Mouse (Mus musculus) midbrain, postnatal 0 days (tissue): ENCODE results near the gene Gm28035. TPM values are rescaled to one million over a fixed set of nuclear protein-coding genes. Genes with fewer than 3 reads are reported as not detected.

Source experiments
- ATAC-seq: fragments of 200-750 bp; cut with Nextera tagmentation; 2 replicates; pipeline ENCODE4 v1.8.0; 2017; ENCODE audit warnings: moderate number of reproducible peaks, mild to moderate bottlenecking, moderate TSS enrichment, moderate library complexity; ENCODE audit not compliant: low FRiP score
- DNase-seq: peaks from one replicate; pipeline ENCODE4 v3.0.0-alpha.2; 2015; ENCODE audit warnings: low spot score
- H3K27ac ChIP-seq: fragments of 300-500 bp; sonication (generic); 2 replicates; pipeline ENCODE4 v1.5.1; 2014; ENCODE audit warnings: low read depth, mild to moderate bottlenecking, low read length, mixed read lengths
- H3K27me3 ChIP-seq: fragments of 300-500 bp; sonication (generic); 2 replicates; pipeline ENCODE4 v1.6.1; 2014; ENCODE audit warnings: low read length, control low read depth, mixed read lengths; ENCODE audit not compliant: insufficient read depth
- H3K36me3 ChIP-seq: fragments of 300-500 bp; sonication (generic); 2 replicates; pipeline ENCODE4 v1.6.1; 2014; ENCODE audit warnings: low read length, control low read depth, mixed read lengths; ENCODE audit not compliant: insufficient read depth
- H3K4me1 ChIP-seq: fragments of 300-500 bp; sonication (generic); 2 replicates; pipeline ENCODE4 v1.6.1; 2014; ENCODE audit warnings: mild to moderate bottlenecking, control low read depth, antibody characterized with exemption, low read length, mixed read lengths; ENCODE audit not compliant: insufficient read depth
- H3K4me2 ChIP-seq: fragments of 300-500 bp; sonication (generic); 2 replicates; pipeline ENCODE4 v1.6.1; 2014; ENCODE audit warnings: low read depth, mild to moderate bottlenecking, low read length, mixed read lengths; ENCODE audit not compliant: poor library complexity, severe bottlenecking
- H3K4me3 ChIP-seq: fragments of 300-500 bp; sonication (generic); 2 replicates; pipeline ENCODE4 v1.5.1; 2014; ENCODE audit warnings: low read depth, mild to moderate bottlenecking, low read length, moderate library complexity
- H3K9ac ChIP-seq: fragments of 300-500 bp; sonication (generic); replicated peaks from 2 replicates; pipeline ENCODE4 v1.6.1; 2014; ENCODE audit warnings: mild to moderate bottlenecking, low read length, moderate library complexity, mixed read lengths; ENCODE audit not compliant: poor library complexity, severe bottlenecking
- H3K9me3 ChIP-seq: fragments of 300-500 bp; sonication (generic); 2 replicates; pipeline ENCODE4 v1.6.1; 2016; ENCODE audit warnings: low read length, control low read depth
- CTCF ChIP-seq: IDR thresholded peaks from 2 replicates; pipeline ENCODE4 v1.5.1; 2016; ENCODE audit warnings: antibody characterized with exemption, mild to moderate bottlenecking
- WGBS: fragments of 180-500 bp; shearing (Covaris S2); extraction: QIAGEN DNeasy Blood & Tissue Kit; methylation state at CpG from one replicate; pipeline ENCODE4 v1.1.7; 2014; 5-methylcytosine and 5-hydroxymethylcytosine counted together
- polyA plus RNA-seq: library from polyadenylated mRNA; unstranded; fragments of >200 nt; fragmentation: Nextera tagmentation; extraction: Ambion mirVana; gene quantifications from 2 replicates; pipeline ENCODE4 v1.2.1, GENCODE M21; 2015
- total RNA-seq: library from RNA; depleted of rRNA; stranded (reverse); fragments of >200 nt; gene quantifications from 2 replicates; pipeline ENCODE4 v1.2.3, GENCODE M21; 2014

Gene Gm28035
- total and polyA plus RNA-seq, 2 experiments from 2014 or later: 0.11 to 6.0 TPM

DNA sequence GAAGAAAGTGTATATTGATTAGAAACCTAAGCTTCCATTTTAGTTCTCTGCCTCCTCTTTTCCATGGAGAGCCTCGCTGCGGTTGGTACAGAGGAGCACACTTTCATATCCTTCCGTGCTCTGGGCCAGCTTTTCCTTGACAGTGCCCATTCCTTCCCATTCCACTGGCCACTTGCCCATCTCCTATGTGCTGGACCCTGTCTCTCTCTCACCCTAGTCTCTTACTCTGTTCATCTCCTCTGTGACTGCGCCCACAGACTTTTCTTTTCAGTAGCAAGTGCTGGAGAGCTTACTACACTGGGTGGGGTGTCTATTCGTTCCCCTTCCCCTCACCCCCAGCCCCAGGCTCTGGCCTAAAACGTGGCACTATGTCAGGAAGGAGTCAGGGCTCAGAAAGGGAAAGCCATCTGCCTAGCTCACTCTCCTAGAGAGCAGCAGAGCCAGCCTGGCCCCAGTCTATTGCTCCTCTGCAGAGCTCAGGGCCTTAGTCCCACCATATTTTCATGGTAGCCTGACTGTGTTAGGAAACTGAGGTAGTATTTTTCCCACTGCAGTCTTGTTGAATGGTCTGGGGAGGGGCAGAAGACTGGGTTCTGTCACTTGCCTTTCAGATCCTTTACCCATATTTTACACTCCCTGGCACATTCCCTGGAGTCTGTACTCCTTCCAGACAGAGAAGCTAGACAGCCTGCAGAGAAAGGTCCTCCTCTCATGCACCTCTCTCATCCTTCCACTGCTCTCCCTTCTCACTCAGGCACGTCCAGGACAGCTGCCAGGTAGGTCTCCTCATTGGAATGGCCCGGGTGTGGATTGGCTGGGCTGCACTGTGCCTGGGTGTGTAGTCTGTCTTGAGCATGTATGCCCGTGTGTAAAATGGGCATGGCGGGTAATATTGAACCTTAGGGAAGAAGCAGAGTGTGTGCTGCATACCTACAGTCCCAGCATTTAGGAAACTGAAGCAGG, 10.1 kb downstream of the Gm28035 start:
- Histone ChIP-seq H3K27me3 (no peaks in the 10 kb centered on the region), H3K4me1 (no peaks in the 10 kb centered on the region), H3K4me2 (no peak overlapping the region), H3K9ac (no peak overlapping the region), H3K36me3 (peaks cover 43% of the 10 kb centered on the region), H3K27ac (no peak overlapping the region; the same call in 1 of the 2 replicates), H3K9me3 (no peaks in the 10 kb centered on the region), H3K4me3 (no peak overlapping the region)
- WGBS: 88% methylated on average over 10 of the region's 10 CpGs
- no peak for DNase-seq
- TF ChIP-seq CTCF: no peak
- no peak for ATAC-seq

DNA sequence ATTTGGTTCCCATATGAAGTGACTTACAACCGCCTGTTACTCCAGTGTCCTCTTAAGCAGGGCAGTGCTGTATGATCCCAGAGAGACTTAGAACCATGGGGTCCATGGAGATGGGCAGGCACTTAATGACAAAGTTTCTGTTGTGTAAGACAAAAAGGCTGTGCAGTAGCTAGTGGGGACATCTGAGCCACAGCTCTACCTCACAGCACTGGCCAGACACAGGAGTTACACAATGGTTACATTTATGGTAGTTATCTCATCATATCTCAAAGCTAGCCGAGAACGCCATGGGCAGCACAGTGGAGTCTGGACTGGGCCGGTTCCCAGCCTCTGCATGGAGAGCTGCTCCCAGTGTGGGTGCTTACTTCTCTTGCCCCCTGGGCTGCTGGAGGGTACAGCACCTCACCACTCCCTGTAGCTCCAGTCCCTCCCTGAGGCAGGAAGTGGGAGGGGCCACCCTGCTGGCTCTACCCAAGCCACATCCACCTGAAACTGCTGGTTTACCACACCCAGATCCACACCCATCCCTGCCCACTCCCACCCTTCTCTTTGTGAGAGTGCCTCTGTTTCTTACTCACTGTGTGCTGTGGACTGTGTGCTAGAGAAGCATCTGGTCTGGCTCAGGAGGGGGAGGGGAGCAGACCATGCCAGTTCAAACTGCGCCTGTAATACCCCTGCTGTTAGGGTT, 11.2 kb downstream of the Gm28035 start:
- no peak for TF ChIP-seq CTCF
- ATAC-seq: no peak
- peaks cover 54% of the 10 kb centered on the region for H3K36me3 ChIP-seq

GRCm38 (mm10) chr2:30252521-30252920, 12.2 kb downstream of the Gm28035 start:
- Histone ChIP-seq H3K27me3 (no peaks in the 10 kb centered on the region), H3K27ac (no peak overlapping the region), H3K4me2 (no peak overlapping the region), H3K9ac (no peak overlapping the region), H3K9me3 (no peaks in the 10 kb centered on the region), H3K4me1 (no peaks in the 10 kb centered on the region), H3K4me3 (no peak overlapping the region), H3K36me3 (peaks cover 64% of the 10 kb centered on the region)
- ATAC-seq (no peak), DNase-seq (no peak)
- WGBS: 87% methylated on average over 3 of the region's 3 CpGs
- TF ChIP-seq CTCF: no peak

More for the DNA sequence above, 11.2 kb downstream of the Gm28035 start:
- no peak for DNase-seq
- WGBS: 81% methylated on average over 5 of the region's 5 CpGs
- no peak overlapping the region for H3K4me2 ChIP-seq
- no peak overlapping the region for H3K27ac ChIP-seq
- H3K9ac ChIP-seq: no peak overlapping the region
- no peak overlapping the region for H3K4me3 ChIP-seq
- H3K27me3 ChIP-seq: no peaks in the 10 kb centered on the region
- no peaks in the 10 kb centered on the region for H3K9me3 ChIP-seq
- no peaks in the 10 kb centered on the region for H3K4me1 ChIP-seq

GRCm38 (mm10) chr2:30253809-30254208, 13.4 kb downstream of the Gm28035 start:
- H3K9ac ChIP-seq: no peak overlapping the region
- H3K4me2 ChIP-seq: no peak overlapping the region
- DNase-seq: no peak
- H3K4me1 ChIP-seq: no peaks in the 10 kb centered on the region
- WGBS: 83% methylated on average over 5 of the region's 5 CpGs
- no peak for ATAC-seq
- H3K9me3 ChIP-seq: no peaks in the 10 kb centered on the region
- H3K27me3 ChIP-seq: no peaks in the 10 kb centered on the region
- no peak overlapping the region for H3K27ac ChIP-seq
- H3K36me3 ChIP-seq: peaks cover 66% of the 10 kb centered on the region
- no peak for TF ChIP-seq CTCF
- no peak overlapping the region for H3K4me3 ChIP-seq

DNA sequence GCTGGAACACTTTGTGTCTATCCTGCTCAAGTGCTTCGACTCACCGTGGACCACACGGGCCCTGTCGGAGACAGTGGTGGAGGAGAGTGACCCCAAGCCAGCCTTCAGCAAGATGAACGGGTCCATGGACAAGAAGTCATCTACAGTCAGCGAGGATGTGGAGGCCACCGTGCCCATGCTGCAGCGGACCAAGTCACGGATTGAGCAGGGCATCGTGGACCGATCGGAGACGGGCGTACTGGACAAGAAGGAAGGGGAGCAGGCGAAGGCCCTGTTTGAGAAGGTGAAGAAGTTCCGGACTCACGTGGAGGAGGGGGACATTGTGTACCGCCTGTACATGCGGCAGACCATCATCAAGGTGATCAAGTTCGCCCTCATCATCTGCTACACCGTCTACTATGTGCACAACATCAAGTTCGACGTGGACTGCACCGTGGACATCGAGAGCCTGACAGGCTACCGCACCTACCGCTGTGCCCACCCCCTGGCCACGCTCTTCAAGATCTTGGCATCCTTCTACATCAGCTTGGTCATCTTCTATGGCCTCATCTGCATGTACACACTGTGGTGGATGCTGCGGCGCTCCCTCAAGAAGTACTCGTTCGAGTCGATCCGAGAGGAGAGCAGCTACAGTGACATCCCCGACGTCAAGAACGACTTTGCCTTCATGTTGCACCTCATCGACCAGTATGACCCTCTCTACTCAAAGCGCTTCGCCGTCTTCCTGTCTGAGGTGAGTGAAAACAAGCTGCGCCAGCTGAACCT, 15.4 kb downstream of the Gm28035 start:
- H3K27ac ChIP-seq: no peak overlapping the region
- no peak for TF ChIP-seq CTCF
- DNase-seq: no peak
- no peaks in the 10 kb centered on the region for H3K4me1 ChIP-seq
- H3K4me2 ChIP-seq: no peak overlapping the region
- no peaks in the 10 kb centered on the region for H3K27me3 ChIP-seq
- H3K9ac ChIP-seq: no peak overlapping the region
- 97% methylated on average over 38 of the region's 42 CpGs for WGBS
- peaks cover 61% of the 10 kb centered on the region for H3K36me3 ChIP-seq
- H3K9me3 ChIP-seq: no peaks in the 10 kb centered on the region
- ATAC-seq: no peak
- no peak overlapping the region for H3K4me3 ChIP-seq
